Mouse (Mus musculus): ENCODE measurements around the gene Sfxn5.

DNA sequence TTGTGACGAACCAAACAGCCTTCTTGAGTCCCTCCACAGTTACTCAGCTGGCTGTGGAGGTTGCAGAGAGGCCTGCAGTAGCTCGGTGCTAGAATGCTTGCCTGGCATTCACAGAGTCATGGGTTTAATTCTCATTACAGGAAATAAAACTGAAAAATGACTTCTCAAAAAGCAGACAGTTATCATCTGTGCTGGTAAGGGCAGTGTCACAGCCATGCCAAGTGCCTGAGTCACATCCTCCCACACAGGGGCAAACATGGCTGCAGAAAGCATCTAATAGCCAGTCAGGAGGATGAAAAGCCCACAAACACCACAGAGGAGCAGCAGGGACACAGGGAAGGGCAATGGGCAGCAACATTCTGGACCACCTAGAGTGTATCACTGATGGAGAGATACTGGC is 49.6 kb upstream of the Sfxn5 start:
- TF ChIP-seq GATA1 (IDR thresholded peaks at IDR 0.05; ENCODE audit: low read depth, low read length) (no peak), ZMIZ1 (IDR thresholded peaks at IDR 0.05; ENCODE audit: low read depth, low read length) (no peak), TBP (IDR thresholded peaks at IDR 0.05; ENCODE audit: low read depth, low read length) (no peak), POLR2AphosphoS2 (IDR thresholded peaks at IDR 0.05; ENCODE audit: low read length) (no peak), POLR2A (IDR thresholded peaks at IDR 0.05; ENCODE audit: control insufficient read depth in 1 of 2, insufficient read depth in 1 of 2, low read depth in 1 of 2, low read length in 2 of 2, poor library complexity in 1 of 2) (no peak), NRF1 (IDR thresholded peaks at IDR 0.05; ENCODE audit: insufficient read depth, low read depth, low read length, poor library complexity, severe bottlenecking) (no peak), CTCF (IDR thresholded peaks at IDR 0.05 in 2 of 3, conservative IDR thresholded peaks at IDR 0.05 in 1 of 3; ENCODE audit: control insufficient read depth in 1 of 3, insufficient read depth in 1 of 3, low read depth in 2 of 3, low read length in 3 of 3, poor library complexity in 1 of 3, severe bottlenecking in 1 of 3) (no peak), MXI1 (IDR thresholded peaks at IDR 0.05; ENCODE audit: low read depth, low read length) (no peak), USF1 (IDR thresholded peaks at IDR 0.05; ENCODE audit: low read depth, low read length) (no peak), MAX (IDR thresholded peaks at IDR 0.05; ENCODE audit: low read length) (no peak), ZNF384 (IDR thresholded peaks at IDR 0.05; ENCODE audit: low read depth, low read length) (no peak), MAFK (IDR thresholded peaks at IDR 0.05; ENCODE audit: borderline replicate concordance, low read depth, low read length) (no peak), TAL1 (IDR thresholded peaks at IDR 0.05; ENCODE audit: low read length) (no peak)
